Mouse (Mus musculus): ENCODE measurements around the gene Srarp. TPM values are rescaled to one million over a fixed set of nuclear protein-coding genes. Genes with fewer than 3 reads are reported as not detected.

Srarp gene
- polyA plus RNA-seq, 1 experiment from 2014 or later: not detected

- 63% methylated on average over 18 of the region's 18 CpGs for WGBS
- no peaks in the 10 kb centered on the region for H3K36me3 ChIP-seq
- H3K4me3 ChIP-seq: no peak overlapping the region
- H3K9me3 ChIP-seq: no peaks in the 10 kb centered on the region
- peak; percentile 73 for DNase-seq (ENCODE audit: low spot score)
- H3K27ac ChIP-seq: no peak overlapping the region
- peaks cover 36% of the 10 kb centered on the region for H3K27me3 ChIP-seq (ENCODE audit: insufficient read depth, poor library complexity, severe bottlenecking)
- peaks cover 24% of the 10 kb centered on the region for H3K4me1 ChIP-seq
Observed at GRCm38 (mm10) chr4:141389366-141390150, 46.3 kb downstream of the Srarp start.

DNA sequence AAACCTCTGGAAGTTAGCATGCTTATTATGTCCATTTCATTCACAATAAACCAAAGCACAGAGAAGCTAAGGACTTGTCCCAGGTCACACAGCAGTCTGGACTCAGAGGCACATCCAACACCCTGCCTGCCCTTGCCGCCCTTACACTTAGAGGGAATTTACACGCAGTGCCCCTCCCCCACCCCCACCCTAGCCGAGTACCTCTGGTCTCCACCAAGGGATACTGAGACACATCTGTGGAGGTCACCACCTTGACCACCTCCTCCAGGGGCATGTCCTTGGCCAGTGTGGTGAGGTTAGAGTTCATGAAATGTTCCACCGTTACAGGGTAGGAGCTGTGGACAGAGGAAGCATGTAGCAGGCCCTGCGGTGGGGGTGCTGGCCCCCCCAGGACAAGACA is 48.0 kb downstream of the Srarp start:
- peak; percentile 70 for DNase-seq (ENCODE audit: low spot score)
- H3K27me3 ChIP-seq (ENCODE audit: insufficient read depth, poor library complexity, severe bottlenecking): peaks cover 42% of the 10 kb centered on the region
- H3K4me1 ChIP-seq: peaks cover 33% of the 10 kb centered on the region
- no peaks in the 10 kb centered on the region for H3K9me3 ChIP-seq
- no peaks in the 10 kb centered on the region for H3K36me3 ChIP-seq
- H3K4me3 ChIP-seq: no peak overlapping the region
- 58% methylated on average over 5 of the region's 5 CpGs for WGBS
- H3K27ac ChIP-seq: no peak overlapping the region

GRCm38 (mm10) chr4:141387093-141387784 is 48.7 kb downstream of the Srarp start:
- Histone ChIP-seq H3K9me3 (no peaks in the 10 kb centered on the region), H3K36me3 (no peaks in the 10 kb centered on the region), H3K4me1 (peaks cover 40% of the 10 kb centered on the region), H3K4me3 (no peak overlapping the region), H3K27ac (no peak overlapping the region), H3K27me3 (ENCODE audit: insufficient read depth, poor library complexity, severe bottlenecking) (peaks cover 44% of the 10 kb centered on the region)
- peak; percentile 73 for DNase-seq (ENCODE audit: low spot score)
- WGBS: 19% methylated on average over 5 of the region's 5 CpGs

GRCm38 (mm10) chr4:141386150-141386549 is 49.8 kb downstream of the Srarp start:
- peaks cover 44% of the 10 kb centered on the region for H3K4me1 ChIP-seq
- WGBS: 74% methylated on average over 7 of the region's 7 CpGs

GRCm38 (mm10) chr4:141385275-141385674 is 50.6 kb downstream of the Srarp start:
- Histone ChIP-seq H3K4me1 (peaks cover 44% of the 10 kb centered on the region), H3K9me3 (no peaks in the 10 kb centered on the region), H3K27me3 (ENCODE audit: insufficient read depth, poor library complexity, severe bottlenecking) (peaks cover 57% of the 10 kb centered on the region), H3K4me3 (no peak overlapping the region), H3K36me3 (no peaks in the 10 kb centered on the region), H3K27ac (no peak overlapping the region)
- DNase-seq (ENCODE audit: low spot score): no peak
- 1% methylated on average over 7 of the region's 7 CpGs for WGBS

More at GRCm38 (mm10) chr4:141386150-141386549, 49.8 kb downstream of the Srarp start:
- H3K36me3 ChIP-seq: no peaks in the 10 kb centered on the region
- no peak overlapping the region for H3K4me3 ChIP-seq
- H3K27me3 ChIP-seq (ENCODE audit: insufficient read depth, poor library complexity, severe bottlenecking): peaks cover 48% of the 10 kb centered on the region
- DNase-seq (ENCODE audit: low spot score): no peak
- no peaks in the 10 kb centered on the region for H3K9me3 ChIP-seq
- no peak overlapping the region for H3K27ac ChIP-seq

Other genes with a start within 250 kb of the Srarp start
- gene Rsg1, start 222.1 kb downstream of the Srarp start, polyA plus RNA-seq (2016; fragmentation: Nextera tagmentation; extraction: Ambion mirVana): 2.6 and 4.0 TPM in 2 replicates
- 1.2 and 3.7 TPM in 2 replicates for gene Arhgef19, start 196.6 kb downstream of the Srarp start, polyA plus RNA-seq (2016; fragmentation: Nextera tagmentation; extraction: Ambion mirVana)
- 5.2 and 6.3 TPM in 2 replicates for gene Epha2, start 134.9 kb downstream of the Srarp start, polyA plus RNA-seq (2016; fragmentation: Nextera tagmentation; extraction: Ambion mirVana)
- 0.62 and 1.2 TPM in 2 replicates for gene Fam131c, start 67.9 kb downstream of the Srarp start, polyA plus RNA-seq (2016; fragmentation: Nextera tagmentation; extraction: Ambion mirVana)
- gene Clcnka, start 37.4 kb downstream of the Srarp start, polyA plus RNA-seq (2016; fragmentation: Nextera tagmentation; extraction: Ambion mirVana): 0.11 and 0.44 TPM in 2 replicates
- gene Clcnkb, start 20.1 kb downstream of the Srarp start, polyA plus RNA-seq (2016; fragmentation: Nextera tagmentation; extraction: Ambion mirVana): 0.93 and 1.3 TPM in 2 replicates
- 61.5 and 132 TPM in 2 replicates for gene Hspb7, start 15.3 kb downstream of the Srarp start, polyA plus RNA-seq (2016; fragmentation: Nextera tagmentation; extraction: Ambion mirVana)
- gene Zbtb17, start 8.5 kb upstream of the Srarp start, polyA plus RNA-seq (2016; fragmentation: Nextera tagmentation; extraction: Ambion mirVana): 31.5 and 33.7 TPM in 2 replicates
- gene Spen, start 102.5 kb upstream of the Srarp start, polyA plus RNA-seq (2016; fragmentation: Nextera tagmentation; extraction: Ambion mirVana): 6.0 and 8.4 TPM in 2 replicates
- 61.9 and 62.7 TPM in 2 replicates for gene Fblim1, start 170.0 kb upstream of the Srarp start, polyA plus RNA-seq (2016; fragmentation: Nextera tagmentation; extraction: Ambion mirVana)
- 0.96 and 2.4 TPM in 2 replicates for gene Tmem82, start 182.5 kb upstream of the Srarp start, polyA plus RNA-seq (2016; fragmentation: Nextera tagmentation; extraction: Ambion mirVana)
- 0.20 and 0.34 TPM in 2 replicates for gene Slc25a34, start 187.7 kb upstream of the Srarp start, polyA plus RNA-seq (2016; fragmentation: Nextera tagmentation; extraction: Ambion mirVana)
- 4.1 and 5.4 TPM in 2 replicates for gene Plekhm2, start 228.8 kb upstream of the Srarp start, polyA plus RNA-seq (2016; fragmentation: Nextera tagmentation; extraction: Ambion mirVana)
- gene Rsc1a1, start 249.5 kb upstream of the Srarp start, polyA plus RNA-seq (2016; fragmentation: Nextera tagmentation; extraction: Ambion mirVana): 3.1 and 4.4 TPM in 2 replicates